Mouse (Mus musculus): ENCODE data around the gene Clec16a.
A peak's percentile ranks its signal among the peaks of the same experiment; 100 is the strongest.

The Clec16a gene

DNA sequence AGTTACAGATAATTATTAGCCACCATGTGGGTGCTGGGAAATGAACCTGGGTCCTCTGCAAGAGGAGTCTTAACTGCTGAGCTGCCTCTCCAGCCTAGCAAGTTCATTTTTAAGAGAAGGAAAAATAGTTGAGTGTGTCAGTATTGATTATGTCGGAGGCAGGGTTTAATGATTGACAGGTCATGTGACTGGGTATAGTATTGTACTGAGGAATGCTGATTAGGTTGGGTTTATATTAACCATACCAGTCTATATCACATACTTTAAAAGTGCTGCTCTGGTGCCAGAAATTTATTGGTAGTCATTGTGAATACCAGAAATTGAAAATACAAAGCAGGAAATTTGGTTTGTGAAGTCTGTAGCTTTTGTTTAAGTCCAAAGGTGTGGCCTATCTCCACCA is 130.5 kb downstream of the Clec16a start:
- no peak for DNase-seq (ENCODE audit: low read depth, low spot score)

DNA sequence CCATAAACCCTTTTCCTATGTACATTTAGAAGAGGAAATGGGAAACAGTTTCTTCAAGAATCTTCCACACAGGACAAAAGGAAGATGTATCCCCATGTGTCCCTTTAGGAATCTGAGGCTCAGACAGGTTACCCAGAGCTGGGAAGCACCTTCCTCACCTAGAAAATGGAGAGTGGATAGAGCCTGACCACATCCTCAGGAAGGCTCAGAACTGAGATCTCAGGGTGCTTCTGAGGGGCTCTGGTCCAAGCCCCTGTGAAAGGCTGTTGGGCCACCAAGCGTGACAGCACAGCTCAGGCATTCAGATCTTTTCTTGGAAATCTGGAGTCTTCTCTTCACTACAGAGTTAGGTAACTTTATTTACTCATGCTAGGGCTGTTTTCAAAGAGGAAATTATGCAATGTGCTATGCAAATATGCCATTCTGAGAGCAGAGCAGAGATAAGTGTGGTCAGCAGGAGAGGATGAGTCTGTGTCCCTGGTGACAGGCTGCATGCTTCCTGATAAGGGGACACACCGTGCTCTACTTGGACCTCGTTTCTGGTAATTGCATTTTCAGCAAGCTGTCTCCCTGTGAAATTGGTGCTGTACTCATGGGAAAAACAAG is 131.4 kb downstream of the Clec16a start:
- peak; percentile 42 for DNase-seq (ENCODE audit: low read depth, low spot score)

DNA sequence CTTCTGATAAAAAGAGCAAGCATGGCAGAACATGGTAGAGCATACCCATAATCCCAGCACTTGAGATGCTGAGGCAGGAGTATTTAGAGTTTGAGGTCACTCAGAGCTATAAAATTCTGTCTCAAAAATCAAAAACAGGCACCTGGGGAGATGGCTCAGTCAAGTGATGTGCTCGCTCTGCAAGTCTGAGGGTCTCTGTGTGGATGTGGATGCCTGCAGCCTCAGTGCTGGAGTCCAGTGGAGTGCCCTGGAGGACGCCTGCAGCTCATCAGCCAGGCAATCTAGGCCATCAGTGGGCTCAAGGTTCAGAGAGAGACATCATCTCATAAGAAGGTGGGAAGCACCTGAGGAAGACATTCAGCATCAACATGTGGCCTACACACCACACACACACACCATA is 137.4 kb downstream of the Clec16a start:
- DNase-seq (ENCODE audit: low read depth, low spot score), result no peak

DNA sequence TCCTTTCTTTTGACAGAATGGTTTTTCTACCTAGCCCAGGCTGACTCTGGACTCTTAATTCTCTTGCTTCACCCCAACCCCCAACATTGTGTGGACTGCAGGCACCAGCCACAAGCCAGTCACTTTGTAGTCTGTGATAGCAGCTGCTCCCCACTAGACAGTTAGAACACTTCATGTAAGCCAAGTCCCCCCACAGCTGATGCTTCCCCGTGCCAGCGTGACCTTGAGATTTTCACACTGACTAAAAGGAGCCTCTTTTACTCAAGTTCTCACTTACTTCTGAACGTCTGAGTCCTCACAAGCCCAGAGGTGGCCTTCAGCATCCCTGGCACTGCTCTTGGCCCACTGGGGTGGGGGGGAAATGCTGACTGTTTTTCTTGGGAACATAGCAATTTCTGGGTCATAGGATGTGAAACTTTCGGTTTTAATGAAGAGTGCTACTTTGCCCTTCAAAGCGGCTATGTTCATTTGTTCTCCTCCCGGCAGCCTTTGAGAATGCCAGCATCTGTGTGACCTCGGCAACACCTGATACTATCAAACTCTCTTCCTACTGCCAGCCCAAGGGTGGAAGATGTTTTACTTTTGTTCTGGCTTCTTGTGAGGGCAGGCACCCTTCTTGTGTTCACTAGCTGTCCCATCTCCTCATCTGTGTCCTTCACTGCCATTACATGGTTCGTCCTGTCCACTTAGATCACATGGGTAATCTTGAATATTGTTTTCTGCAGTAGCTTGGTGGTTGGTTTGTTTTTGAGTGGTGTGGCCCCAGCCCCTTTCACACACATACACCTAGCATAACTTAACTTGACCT is 138.3 kb downstream of the Clec16a start:
- no peak for DNase-seq (ENCODE audit: low read depth, low spot score)

DNA sequence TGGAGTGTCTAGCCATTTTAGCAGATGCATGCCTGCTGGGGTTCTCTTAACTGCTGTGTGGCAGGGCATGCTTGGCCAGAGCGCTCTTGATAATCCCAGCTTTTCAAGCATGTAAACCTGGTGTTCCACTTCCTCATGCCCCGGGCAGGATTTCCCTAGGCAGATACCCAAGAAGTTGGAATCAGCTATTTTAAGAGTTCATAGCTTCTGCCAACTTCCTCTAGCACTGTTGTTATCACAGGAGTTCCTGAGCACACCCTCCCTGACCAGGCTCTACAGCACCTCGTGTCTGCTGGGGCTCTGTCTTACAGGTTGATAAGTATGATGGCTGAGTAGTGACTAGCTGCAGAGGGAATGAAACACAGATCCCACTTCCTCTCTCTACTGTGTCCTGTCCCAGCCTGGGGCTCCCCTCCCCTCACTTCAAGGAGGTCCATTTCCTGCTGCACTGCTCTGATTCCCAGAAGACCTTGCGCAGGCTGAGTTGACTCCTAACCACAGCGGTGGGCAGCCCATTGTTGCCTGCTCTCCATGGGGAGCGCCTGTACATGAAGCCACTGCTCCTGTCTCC is 144.7 kb downstream of the Clec16a start:
- DNase-seq (ENCODE audit: low read depth, low spot score), result peak; percentile 31

DNA sequence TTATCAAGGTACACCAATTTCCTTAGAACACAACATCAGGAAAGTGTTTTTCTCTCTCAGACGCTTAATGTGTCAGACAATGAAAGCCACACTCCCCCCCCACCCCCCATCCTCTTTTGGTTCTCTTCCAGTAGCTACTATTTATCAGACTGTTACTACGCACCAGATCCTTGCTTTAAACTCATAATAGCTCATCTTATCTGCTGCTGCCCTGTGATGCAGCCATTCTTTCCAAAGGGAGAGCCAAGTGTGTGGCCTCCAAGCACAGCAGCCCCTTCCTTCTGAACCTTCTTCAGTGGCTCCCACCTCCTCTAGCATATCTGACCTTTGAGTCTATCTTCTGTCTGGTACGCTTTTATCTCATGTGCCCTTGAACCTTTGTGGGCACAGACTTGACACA is 145.3 kb downstream of the Clec16a start:
- no peak for DNase-seq (ENCODE audit: low read depth, low spot score)

DNA sequence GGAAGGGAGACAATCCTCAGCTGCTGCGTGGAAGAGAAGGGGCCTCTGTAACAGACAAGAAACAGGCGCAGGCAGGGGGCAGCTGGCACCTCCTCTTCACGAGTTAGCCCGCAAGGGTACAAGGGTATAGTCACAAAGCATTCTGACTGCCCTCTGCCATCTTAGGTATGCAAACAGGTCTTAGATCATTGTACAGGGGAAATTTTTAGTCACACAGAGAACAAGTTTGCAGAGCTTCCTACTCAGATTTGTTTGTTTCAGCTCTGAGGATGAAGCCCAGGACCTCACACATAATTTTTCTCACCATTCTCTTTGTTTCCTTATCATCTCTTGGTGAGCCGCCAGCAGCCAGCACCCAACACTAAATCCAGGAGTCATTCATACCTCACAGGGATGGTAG is 146.6 kb downstream of the Clec16a start:
- no peak for DNase-seq (ENCODE audit: low read depth, low spot score)

DNA sequence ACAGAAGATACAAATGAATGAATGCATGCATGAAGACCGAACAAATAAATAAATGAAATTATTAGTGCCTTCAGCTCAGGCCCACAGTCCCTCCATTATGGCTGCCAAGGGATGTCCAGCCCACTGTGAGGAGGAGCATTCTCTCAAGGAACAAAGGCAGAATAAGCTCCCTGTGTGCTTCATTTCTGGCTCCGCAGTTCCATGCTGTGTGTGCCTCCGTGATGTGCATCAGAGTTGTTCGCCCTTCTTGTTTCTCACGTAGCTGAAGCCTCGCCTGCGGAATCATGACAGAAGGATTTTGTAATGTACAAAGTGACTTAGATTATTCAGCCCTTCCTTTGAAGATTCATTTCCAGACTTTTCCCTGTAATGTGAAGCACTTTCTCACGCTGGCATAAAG is 147.7 kb downstream of the Clec16a start:
- peak; percentile 22 for DNase-seq (ENCODE audit: low read depth, low spot score)

DNA sequence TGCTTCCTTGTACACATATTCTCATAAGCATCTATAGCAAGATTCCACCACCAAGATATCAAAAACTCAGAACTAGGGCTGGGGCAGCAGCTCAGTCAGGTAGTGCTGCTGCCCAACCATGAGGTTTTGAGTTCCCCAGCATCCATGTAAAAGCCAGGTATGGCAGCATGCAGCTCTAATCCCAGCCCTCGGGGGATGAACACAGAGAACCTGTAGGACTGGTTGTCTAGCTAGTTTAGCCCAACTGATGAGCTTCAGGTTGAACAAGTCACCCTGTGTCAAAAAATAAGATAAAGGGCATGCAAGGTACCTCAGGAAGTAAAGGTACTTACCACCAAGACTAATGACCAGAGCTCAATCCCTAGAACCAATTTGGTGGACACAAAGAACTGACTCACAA is 148.3 kb downstream of the Clec16a start:
- DNase-seq (ENCODE audit: low read depth, low spot score), result no peak

DNA sequence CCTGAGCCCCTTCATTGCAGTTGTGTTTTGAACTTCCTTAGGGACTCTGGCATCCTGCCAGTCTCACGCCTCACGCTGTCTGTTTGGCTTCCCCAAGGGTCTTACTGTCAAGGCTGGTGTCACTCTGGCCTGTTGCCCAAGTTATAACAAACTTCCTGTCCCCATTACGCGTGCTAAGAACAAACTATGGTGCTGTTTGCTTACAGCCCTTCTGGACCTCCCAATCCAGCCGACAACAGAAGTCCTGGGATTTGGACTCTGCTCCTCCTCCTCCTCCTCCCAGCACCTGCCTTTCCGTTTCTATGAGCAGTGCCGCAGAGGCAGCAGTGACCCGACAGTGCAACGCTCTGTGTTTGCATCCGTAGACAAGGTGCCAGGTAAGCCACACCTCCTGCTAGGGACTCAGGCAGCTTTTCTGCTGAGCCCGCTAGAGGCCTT is 149.3 kb downstream of the Clec16a start:
- peak; percentile 17 for DNase-seq (ENCODE audit: low read depth, low spot score)

DNA sequence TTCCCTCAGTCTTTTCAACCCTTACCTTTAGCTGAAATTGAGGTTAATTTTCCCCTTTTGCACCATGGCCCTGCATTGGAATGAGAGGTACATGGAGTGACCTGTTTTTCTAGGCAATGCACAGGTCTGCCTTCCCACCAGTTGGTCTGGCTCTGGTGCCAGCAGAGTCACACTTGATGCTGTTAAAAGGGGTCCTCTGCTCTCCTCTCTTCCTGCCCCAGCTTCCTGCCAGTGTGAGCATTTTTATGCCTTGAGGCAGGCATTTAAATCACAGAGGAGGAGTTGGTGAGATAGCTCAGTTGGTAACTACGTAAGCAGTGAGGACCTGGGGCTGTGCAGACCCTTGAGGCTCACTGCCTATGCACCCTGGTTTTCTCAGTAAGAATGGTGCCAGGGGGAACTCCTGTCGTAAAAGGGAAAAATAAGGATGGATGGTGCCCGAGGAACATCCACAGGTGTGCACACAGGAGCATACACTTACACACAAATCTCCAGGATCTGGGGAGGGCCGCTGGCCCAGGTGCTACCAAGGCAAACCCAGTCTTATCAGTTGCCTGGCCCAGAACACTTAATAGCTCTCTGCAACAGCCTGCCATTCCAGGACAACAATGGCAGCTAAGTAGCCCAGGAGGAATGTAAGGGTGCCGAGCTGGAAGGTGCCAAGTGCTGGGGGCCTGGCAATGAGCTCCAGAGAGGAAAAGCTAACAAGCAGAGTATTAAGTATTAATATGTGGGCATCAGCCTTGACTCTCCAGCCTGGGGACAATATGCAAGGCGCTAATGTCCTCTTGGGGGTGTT is 152.9 kb downstream of the Clec16a start:
- no peak for DNase-seq (ENCODE audit: low read depth, low spot score)

DNA sequence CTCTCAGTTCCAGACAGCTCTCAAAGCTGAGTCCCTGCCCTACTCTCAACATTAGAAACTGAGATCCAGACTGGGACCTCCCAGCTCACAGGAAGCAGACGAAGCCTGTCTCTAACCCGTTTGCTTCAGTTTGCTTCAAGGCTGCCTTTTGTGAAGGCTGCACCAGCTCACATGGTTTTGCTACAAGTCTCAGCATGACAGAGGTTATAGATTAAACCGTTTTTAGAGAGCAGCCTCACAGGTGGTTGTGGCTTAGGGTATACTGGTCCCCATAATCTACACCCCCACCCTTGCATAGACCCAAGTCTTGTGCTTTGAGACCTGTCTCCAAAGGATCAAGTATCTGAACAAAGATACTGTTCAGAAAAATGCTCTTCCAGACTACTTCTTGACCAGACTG is 154.2 kb downstream of the Clec16a start:
- DNase-seq (ENCODE audit: low read depth, low spot score), result no peak

DNA sequence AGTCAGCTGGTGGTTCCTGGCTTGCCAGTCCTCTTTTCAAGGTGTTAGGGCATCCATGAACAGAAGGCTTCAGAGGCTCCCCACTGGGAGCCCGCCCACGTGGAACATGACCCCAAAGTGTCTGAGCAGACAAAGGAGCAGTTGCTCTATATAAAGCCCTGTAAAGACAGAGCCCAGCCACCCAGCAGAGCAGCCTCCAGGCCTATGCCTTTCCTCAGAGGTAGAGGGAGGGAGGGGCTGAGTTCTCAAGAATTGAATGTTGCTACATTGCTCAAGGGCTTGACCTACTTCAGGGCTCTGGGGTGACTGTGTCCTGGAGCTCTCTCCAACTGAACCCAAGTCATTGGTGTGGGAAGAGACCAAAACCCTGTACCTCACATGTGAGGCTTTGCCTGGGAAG is 155.0 kb downstream of the Clec16a start:
- DNase-seq (ENCODE audit: low read depth, low spot score), result peak; percentile 56

DNA sequence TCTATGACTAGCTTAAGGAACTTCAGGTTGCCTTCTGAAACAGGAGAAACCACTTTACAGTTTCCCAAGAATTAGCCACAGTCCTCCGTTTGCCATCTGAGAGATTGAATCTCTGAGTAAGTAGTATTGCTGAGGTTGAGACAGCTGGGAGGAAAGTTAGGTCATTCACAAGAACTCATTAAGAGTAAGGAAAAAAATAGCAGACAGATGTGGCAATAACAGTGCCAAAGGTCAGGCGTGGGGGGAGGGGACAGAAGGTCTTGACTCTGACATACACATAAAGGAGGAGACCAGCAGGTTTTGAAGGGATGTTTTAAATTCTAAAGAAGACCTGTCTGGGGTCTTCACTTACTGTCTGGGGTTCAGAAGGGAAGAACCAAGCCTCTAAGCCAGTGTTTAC is 157.3 kb downstream of the Clec16a start:
- no peak for DNase-seq (ENCODE audit: low read depth, low spot score)

DNA sequence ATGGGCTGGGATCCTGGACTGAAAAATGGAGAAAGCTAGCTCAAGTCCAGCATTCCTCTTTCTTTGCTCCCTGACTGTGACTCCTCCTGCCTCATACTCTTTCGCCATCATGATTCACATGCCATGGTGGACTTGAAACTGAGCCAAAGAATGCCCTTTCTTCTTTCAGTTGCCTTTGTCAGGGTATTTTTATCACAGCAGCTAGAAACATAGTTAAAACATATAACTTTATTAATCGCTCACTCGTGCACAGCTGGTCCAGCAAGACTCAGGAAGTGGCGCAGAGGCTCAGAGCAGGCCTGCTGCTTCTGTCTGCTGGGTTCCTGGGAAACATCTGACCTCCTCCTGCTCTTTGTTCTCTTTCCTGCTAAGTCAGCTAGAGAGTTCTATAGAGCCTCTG is 158.8 kb downstream of the Clec16a start:
- DNase-seq (ENCODE audit: low read depth, low spot score), result no peak

DNA sequence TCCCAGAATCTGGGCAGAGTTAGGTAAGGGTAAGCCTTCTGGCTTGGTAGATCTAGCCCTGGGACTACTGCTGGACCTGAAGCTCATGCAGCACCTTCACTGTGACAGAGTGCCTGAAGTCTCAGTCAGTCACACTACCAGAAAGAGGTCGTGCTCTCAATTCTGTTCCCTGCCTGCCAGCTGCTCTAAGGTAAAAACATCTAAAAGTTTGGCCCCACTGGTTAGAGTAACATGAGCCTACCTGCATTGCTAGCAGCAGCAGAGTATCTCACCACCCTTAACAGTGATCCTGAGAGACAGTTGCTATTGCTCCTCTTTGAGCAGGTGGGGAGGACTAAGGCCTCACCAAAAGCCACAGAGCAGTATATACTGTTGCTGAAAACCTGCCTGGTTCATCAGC is 160.3 kb downstream of the Clec16a start:
- no peak for DNase-seq (ENCODE audit: low read depth, low spot score)

DNA sequence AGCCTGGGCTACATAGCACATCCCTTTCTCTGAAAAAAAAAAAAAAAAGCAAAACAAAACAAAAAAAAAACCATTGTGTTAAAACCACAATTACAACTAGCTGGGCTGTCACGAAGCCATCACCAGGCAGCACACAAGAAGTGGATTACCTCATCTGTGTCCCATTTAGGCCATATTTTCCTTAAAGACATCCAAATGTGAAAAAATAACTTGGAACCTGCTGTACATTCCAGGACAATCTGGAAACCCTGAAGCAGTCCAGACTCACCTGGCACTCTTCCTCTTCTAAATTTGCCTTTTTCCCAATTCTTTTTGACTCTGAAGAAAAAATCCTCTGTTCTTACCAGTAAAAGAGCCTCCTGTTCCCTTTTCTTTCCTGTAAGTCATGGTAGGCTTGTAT is 166.4 kb downstream of the Clec16a start:
- DNase-seq (ENCODE audit: low read depth, low spot score), result peak; percentile 59

DNA sequence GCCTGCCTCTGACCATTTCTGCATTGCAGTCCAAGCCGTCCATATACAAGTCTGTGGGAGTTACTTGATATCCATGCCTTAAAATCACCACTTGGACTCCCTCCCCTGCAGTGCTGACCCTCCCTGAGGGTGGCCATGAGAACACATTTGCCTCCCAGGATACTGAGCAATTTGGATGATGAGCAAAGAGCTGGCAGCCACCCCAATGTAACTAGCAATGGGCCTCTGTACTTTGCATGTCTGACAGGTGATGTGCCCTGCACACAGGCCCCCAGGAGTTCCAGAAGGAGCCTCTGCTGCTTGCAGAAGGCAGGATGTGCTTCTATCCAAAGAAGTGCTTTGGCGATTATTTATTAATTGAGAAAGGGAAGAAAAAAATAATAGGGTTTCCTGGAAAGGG is 167.9 kb downstream of the Clec16a start:
- no peak for DNase-seq (ENCODE audit: low read depth, low spot score)

DNA sequence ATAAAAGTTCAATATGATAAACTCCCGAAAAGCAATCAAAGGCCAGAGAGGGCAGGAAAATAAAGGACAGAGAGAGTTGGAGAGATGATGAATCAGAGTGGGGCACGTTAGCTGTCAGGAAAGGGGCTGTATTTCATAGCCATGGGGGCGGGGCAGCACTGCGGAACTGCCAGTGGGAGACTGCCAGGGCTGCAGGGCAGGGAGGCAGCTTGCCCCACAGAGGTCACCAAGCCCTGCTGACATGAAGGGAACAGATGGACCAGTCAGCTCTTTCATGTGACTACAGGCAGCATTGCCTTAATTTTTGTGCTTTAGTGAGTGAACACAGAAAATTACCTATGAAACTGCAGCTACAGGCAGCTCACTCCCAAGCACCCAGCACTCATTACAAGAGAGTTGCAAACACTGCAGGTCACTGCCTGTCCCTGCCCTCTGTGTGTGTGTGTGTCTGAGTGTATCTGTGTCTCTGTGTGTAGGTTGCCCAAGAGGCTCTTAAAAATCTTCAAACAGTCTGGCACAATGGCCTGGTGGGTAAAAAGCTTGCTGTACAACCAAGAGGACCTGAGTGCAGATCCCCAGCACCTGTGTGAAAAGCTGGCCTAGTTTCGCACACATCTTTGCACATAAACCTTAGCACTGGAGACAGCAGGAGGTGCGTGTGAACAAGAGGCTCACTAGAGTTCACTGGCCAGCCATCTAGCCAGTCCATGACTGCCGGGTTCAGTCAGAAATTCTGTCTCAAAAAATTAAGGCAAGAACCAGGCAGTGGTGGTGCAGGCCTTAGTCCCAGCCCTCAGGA is 168.5 kb downstream of the Clec16a start:
- DNase-seq (ENCODE audit: low read depth, low spot score), result peak; percentile 74

DNA sequence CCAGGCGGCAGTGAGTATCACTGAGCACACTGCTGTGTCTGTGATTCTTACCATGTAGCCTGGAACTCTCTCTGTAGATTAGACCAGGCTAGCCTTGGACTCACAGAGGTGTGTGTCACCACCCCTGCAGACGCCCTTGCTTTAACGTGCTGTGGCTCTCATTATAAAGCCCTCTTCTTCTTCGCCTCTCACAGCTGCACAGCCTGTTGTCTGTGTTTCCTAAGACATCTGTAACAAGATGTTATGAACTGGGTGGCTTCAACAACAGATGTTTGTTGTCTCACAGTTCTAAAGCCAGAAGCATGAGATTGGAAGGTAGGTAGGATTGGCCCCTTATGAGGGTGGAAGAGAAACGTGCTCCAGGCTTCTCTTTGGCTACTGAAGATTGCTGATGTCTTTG is 170.1 kb downstream of the Clec16a start:
- DNase-seq (ENCODE audit: low read depth, low spot score), result no peak

DNA sequence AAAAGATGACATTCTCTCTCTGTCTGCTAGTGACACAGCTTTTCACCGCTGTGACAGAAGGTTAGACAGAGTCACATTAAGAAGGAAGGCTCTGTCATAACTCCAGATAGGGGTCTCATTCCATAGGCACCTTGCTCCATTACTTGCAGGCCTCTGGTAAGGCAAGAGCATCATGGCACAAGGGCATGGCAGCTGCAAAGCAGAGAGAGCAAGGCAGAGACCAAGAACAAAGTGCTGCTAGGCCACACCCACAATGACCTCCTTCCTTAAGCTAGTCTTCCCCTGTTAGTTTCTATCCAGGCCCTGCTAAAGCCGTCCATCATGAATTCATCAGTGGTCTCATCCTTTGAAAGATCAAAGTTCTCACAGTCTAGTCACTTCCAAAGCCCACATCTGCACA is 170.5 kb downstream of the Clec16a start:
- no peak for DNase-seq (ENCODE audit: low read depth, low spot score)
